Mouse (Mus musculus): ENCODE measurements around the gene Cenpm. TPM values are rescaled to one million over a fixed set of nuclear protein-coding genes. Genes with fewer than 3 reads are reported as not detected.
A peak's percentile ranks its signal among the peaks of the same experiment; 100 is the strongest.

The Cenpm gene
- polyA plus RNA-seq, 1 experiment: 43.2 TPM

DNA sequence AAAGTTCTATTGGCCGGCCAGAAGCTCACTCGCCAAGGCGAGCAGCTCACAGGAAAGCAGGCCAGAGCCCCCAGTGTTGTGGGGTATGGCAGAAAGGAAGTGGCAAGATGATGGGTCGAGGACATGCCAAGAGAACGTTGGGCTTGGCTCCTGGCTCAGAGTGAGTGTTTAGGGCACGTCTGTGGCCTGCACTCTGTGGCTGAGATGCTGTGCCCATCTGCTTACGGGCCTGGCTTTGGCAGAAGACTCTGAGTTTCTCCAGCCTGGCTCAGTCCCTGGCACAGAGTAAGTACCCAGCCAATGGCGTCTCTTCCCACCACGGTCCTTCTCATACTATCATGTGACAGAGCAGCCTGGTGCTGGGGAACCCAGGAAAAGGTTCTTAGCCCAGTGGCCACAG is 24.2 kb upstream of the Cenpm start:
- no peak overlapping the region for H3K4me3 ChIP-seq (ENCODE audit: low read depth, low read length)
- H3K9ac ChIP-seq (ENCODE audit: low read depth, poor library complexity, severe bottlenecking): no peak overlapping the region
- peaks cover 2% of the 10 kb centered on the region for H3K4me1 ChIP-seq (ENCODE audit: control insufficient read depth, insufficient read depth, low read length)
- H3K9me3 ChIP-seq (replicated peaks; ENCODE audit: control insufficient read depth, insufficient read depth, low read length, poor library complexity, severe bottlenecking): no peaks in the 10 kb centered on the region
- no peak for TF ChIP-seq CTCF (IDR thresholded peaks at IDR 0.05; ENCODE audit: low read depth, low read length)
- no peak overlapping the region for H3K27ac ChIP-seq (ENCODE audit: insufficient read depth, low read length)
- no peaks in the 10 kb centered on the region for H3K36me3 ChIP-seq (ENCODE audit: control insufficient read depth, insufficient read depth, low read length, poor library complexity, severe bottlenecking)
- no peaks in the 10 kb centered on the region for H3K27me3 ChIP-seq (ENCODE audit: control insufficient read depth, insufficient read depth, low read length, poor library complexity, severe bottlenecking)

DNA sequence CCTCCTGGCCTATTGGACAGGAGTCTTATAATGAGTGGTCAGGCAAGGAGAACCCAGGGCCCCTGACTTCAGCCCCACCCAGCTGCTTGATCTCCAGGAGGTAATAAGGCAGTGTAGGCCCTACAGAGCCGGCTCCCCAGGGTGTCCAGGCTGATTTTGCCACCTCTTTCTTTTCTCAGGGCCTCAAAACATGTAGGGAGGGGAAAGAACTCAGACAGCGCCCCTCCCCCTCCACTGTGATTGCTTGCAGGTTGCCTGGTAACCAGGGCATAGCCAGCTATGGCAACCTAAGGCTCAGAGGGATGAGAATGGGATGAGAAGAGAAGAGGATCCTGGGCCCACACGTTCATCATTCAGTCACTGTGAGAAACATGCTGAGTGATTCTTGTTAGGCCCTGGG is 23.6 kb upstream of the Cenpm start:
- no peak overlapping the region for H3K4me3 ChIP-seq (ENCODE audit: low read depth, low read length)
- no peaks in the 10 kb centered on the region for H3K9me3 ChIP-seq (replicated peaks; ENCODE audit: control insufficient read depth, insufficient read depth, low read length, poor library complexity, severe bottlenecking)
- H3K27ac ChIP-seq (ENCODE audit: insufficient read depth, low read length): no peak overlapping the region
- H3K9ac ChIP-seq (ENCODE audit: low read depth, poor library complexity, severe bottlenecking): no peak overlapping the region
- TF ChIP-seq CTCF (IDR thresholded peaks at IDR 0.05; ENCODE audit: low read depth, low read length) (no peak), POLR2A (IDR thresholded peaks at IDR 0.05; ENCODE audit: insufficient read depth, low read length) (no peak), EP300 (IDR thresholded peaks at IDR 0.05; ENCODE audit: insufficient read depth, low read depth, low read length) (no peak)
- H3K36me3 ChIP-seq (ENCODE audit: control insufficient read depth, insufficient read depth, low read length, poor library complexity, severe bottlenecking): no peaks in the 10 kb centered on the region
- no peaks in the 10 kb centered on the region for H3K27me3 ChIP-seq (ENCODE audit: control insufficient read depth, insufficient read depth, low read length, poor library complexity, severe bottlenecking)
- H3K4me1 ChIP-seq (ENCODE audit: control insufficient read depth, insufficient read depth, low read length): peaks cover 2% of the 10 kb centered on the region

DNA sequence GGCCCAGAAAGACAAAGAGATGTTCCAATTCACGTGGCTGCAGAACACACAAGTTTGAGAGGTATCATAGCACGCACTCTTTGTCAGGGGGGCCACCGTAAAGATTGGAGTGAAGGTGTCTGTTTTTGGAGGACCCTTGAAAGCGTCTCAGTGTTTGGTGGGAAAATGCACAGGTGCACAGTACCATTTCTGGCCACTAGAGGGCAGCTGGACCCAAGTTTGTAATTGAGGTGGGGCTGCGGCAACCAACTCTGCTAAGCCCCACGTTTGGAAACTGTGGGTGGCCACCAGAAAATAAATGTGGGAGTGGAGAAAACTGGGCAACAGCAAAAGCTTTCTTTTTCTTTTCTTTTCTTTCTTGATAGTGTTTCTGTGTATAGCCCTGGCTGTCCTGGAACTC is 21.8 kb upstream of the Cenpm start:
- TF ChIP-seq CTCF (IDR thresholded peaks at IDR 0.05; ENCODE audit: low read depth, low read length) (peak; percentile 86), POLR2A (IDR thresholded peaks at IDR 0.05; ENCODE audit: insufficient read depth, low read length) (no peak), EP300 (IDR thresholded peaks at IDR 0.05; ENCODE audit: insufficient read depth, low read depth, low read length) (no peak)
- H3K4me1 ChIP-seq (ENCODE audit: control insufficient read depth, insufficient read depth, low read length): peaks cover under 1% of the 10 kb centered on the region

DNA sequence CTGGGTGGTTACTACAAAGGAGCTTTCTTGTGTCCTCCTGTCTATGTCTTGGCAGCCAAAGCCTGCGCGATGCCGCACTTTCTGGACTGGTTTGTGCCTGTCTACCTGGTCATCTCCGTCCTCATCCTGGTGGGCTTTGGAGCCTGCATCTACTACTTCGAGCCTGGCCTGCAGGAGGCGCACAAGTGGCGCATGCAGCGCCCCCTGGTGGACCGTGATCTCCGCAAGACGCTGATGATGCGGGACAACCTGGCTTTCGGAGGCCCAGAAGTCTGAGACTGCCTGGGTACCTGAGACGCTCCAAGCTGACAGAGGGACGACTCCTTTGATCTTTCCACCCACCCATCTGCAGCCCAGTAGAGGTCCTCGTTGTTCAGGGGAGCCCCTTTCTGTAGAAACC is 15.0 kb upstream of the Cenpm start:
- H3K27ac ChIP-seq (ENCODE audit: insufficient read depth, low read length): no peak overlapping the region
- TF ChIP-seq EP300 (IDR thresholded peaks at IDR 0.05; ENCODE audit: insufficient read depth, low read depth, low read length): 0 out of 2 replicates have a peak, but pooled peaks have one; percentile 53
- TF ChIP-seq CTCF (IDR thresholded peaks at IDR 0.05; ENCODE audit: low read depth, low read length): peak; percentile 100
- no peak for TF ChIP-seq POLR2A (IDR thresholded peaks at IDR 0.05; ENCODE audit: insufficient read depth, low read length)
- H3K9me3 ChIP-seq (replicated peaks; ENCODE audit: control insufficient read depth, insufficient read depth, low read length, poor library complexity, severe bottlenecking): no peaks in the 10 kb centered on the region
- H3K4me3 ChIP-seq (ENCODE audit: low read depth, low read length): peak overlapping the region; percentile 10; the same call in 1 of the 2 replicates
- no peak overlapping the region for H3K9ac ChIP-seq (ENCODE audit: low read depth, poor library complexity, severe bottlenecking)
- no peaks in the 10 kb centered on the region for H3K27me3 ChIP-seq (ENCODE audit: control insufficient read depth, insufficient read depth, low read length, poor library complexity, severe bottlenecking)
- H3K4me1 ChIP-seq (ENCODE audit: control insufficient read depth, insufficient read depth, low read length): peaks cover 5% of the 10 kb centered on the region
- H3K36me3 ChIP-seq (ENCODE audit: control insufficient read depth, insufficient read depth, low read length, poor library complexity, severe bottlenecking): no peaks in the 10 kb centered on the region

More for the DNA sequence above, 21.8 kb upstream of the Cenpm start:
- Histone ChIP-seq H3K4me3 (ENCODE audit: low read depth, low read length) (no peak overlapping the region), H3K27ac (ENCODE audit: insufficient read depth, low read length) (no peak overlapping the region), H3K9me3 (replicated peaks; ENCODE audit: control insufficient read depth, insufficient read depth, low read length, poor library complexity, severe bottlenecking) (no peaks in the 10 kb centered on the region), H3K27me3 (ENCODE audit: control insufficient read depth, insufficient read depth, low read length, poor library complexity, severe bottlenecking) (no peaks in the 10 kb centered on the region), H3K9ac (ENCODE audit: low read depth, poor library complexity, severe bottlenecking) (no peak overlapping the region), H3K36me3 (ENCODE audit: control insufficient read depth, insufficient read depth, low read length, poor library complexity, severe bottlenecking) (no peaks in the 10 kb centered on the region)

DNA sequence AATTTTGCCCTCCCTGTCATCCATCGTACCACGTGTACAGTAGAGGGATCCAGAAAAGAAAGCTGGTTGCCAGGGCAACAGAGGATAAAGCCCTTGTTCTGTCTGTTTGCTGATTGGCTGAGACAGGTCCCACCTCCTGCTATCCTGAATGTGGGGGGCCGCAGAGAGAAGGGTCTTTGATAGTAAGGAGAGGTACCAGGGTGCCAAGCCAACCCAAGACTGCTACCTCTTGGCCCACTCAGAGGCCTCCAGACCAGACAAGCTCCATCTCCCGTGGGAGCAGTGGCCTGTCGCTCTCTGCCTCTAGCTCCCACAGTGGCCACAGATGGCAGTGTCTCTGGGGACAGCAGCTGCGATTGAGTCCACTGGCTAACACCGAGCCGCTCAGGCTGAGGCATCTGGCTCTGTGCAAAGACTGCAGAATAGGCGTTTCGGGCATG is 11.4 kb upstream of the Cenpm start:
- TF ChIP-seq EP300 (IDR thresholded peaks at IDR 0.05; ENCODE audit: insufficient read depth, low read depth, low read length) (no peak), CTCF (IDR thresholded peaks at IDR 0.05; ENCODE audit: low read depth, low read length) (no peak), POLR2A (IDR thresholded peaks at IDR 0.05; ENCODE audit: insufficient read depth, low read length) (no peak)
- H3K27ac ChIP-seq (ENCODE audit: insufficient read depth, low read length): no peak overlapping the region
- no peaks in the 10 kb centered on the region for H3K27me3 ChIP-seq (ENCODE audit: control insufficient read depth, insufficient read depth, low read length, poor library complexity, severe bottlenecking)
- peak overlapping the region; percentile 25 for H3K4me3 ChIP-seq (ENCODE audit: low read depth, low read length)
- H3K4me1 ChIP-seq (ENCODE audit: control insufficient read depth, insufficient read depth, low read length): peaks cover 8% of the 10 kb centered on the region
- H3K9me3 ChIP-seq (replicated peaks; ENCODE audit: control insufficient read depth, insufficient read depth, low read length, poor library complexity, severe bottlenecking): no peaks in the 10 kb centered on the region
- H3K9ac ChIP-seq (ENCODE audit: low read depth, poor library complexity, severe bottlenecking): no peak overlapping the region
- H3K36me3 ChIP-seq (ENCODE audit: control insufficient read depth, insufficient read depth, low read length, poor library complexity, severe bottlenecking): no peaks in the 10 kb centered on the region

DNA sequence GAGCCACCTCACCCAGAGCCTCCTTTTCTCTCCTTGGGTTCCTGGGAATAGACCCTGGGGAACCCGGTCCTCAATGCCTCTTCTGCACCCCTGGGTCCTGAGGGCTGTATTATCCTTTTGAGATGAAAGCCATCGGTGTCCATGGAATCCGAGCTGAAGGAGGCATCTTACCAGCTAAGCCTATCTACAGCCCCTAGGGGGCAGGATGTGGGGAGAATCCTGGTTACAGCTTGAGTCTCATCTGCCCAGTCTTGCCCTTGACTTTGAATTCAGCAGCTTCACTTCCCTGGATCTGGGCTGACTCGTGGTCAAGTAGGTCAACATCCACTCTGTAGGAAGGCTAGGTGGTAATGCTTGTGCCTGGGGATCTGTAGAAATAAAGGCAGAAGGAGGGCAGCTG is 10.7 kb upstream of the Cenpm start:
- Histone ChIP-seq H3K4me3 (ENCODE audit: low read depth, low read length) (no peak overlapping the region), H3K27ac (ENCODE audit: insufficient read depth, low read length) (no peak overlapping the region), H3K9ac (ENCODE audit: low read depth, poor library complexity, severe bottlenecking) (no peak overlapping the region), H3K36me3 (ENCODE audit: control insufficient read depth, insufficient read depth, low read length, poor library complexity, severe bottlenecking) (no peaks in the 10 kb centered on the region), H3K27me3 (ENCODE audit: control insufficient read depth, insufficient read depth, low read length, poor library complexity, severe bottlenecking) (no peaks in the 10 kb centered on the region), H3K9me3 (replicated peaks; ENCODE audit: control insufficient read depth, insufficient read depth, low read length, poor library complexity, severe bottlenecking) (no peaks in the 10 kb centered on the region), H3K4me1 (ENCODE audit: control insufficient read depth, insufficient read depth, low read length) (peaks cover 8% of the 10 kb centered on the region)
- peak; percentile 63 for TF ChIP-seq CTCF (IDR thresholded peaks at IDR 0.05; ENCODE audit: low read depth, low read length)
- no peak for TF ChIP-seq EP300 (IDR thresholded peaks at IDR 0.05; ENCODE audit: insufficient read depth, low read depth, low read length)

Measured in ES-Bruce4 (cell line).